Mouse (Mus musculus) MEL (cell line): Measurements from ENCODE around the gene Fosl2. TPM values are rescaled to one million over a fixed set of nuclear protein-coding genes. Genes with fewer than 3 reads are reported as not detected.
A peak's percentile ranks its signal among the peaks of the same experiment; 100 is the strongest.

Experiments
- DNase-seq: peaks from one replicate; pipeline ENCODE4 v3.0.0; 2011; ENCODE audit warnings: low read depth, low spot score
- H3K27ac ChIP-seq: 2 replicates; pipeline ENCODE4 v1.5.1; 2012; ENCODE audit warnings: low read depth, mild to moderate bottlenecking, control low read depth, low read length, moderate library complexity; ENCODE audit not compliant: control insufficient read depth
- H3K27me3 ChIP-seq, 2 experiments: fragments of 150-350 bp in 1 of 2; sonication (generic) in 1 of 2; 2 replicates each; pipeline ENCODE4 v1.6.1; 2012; ENCODE audit warnings: low read length in 2 of 2, mild to moderate bottlenecking in 2 of 2, improper control_type of control experiment in 1 of 2, moderate library complexity in 1 of 2; ENCODE audit not compliant: insufficient read depth in 2 of 2, control insufficient read depth in 1 of 2
- H3K36me3 ChIP-seq, 2 experiments: 2 replicates each; pipeline ENCODE4 v1.6.1; 2012 to 2014; ENCODE audit warnings: low read length in 2 of 2, improper control_type of control experiment in 1 of 2, inconsistent platforms in 1 of 2, mild to moderate bottlenecking in 1 of 2; ENCODE audit not compliant: insufficient read depth in 2 of 2, control insufficient read depth in 1 of 2
- H3K4me1 ChIP-seq, 2 experiments: fragments of 150-350 bp in 1 of 2; sonication (generic) in 1 of 2; 2 replicates each; pipeline ENCODE4 v1.6.1; 2012; ENCODE audit warnings: low read length in 2 of 2, improper control_type of control experiment in 1 of 2, mild to moderate bottlenecking in 1 of 2; ENCODE audit not compliant: insufficient read depth in 2 of 2, control insufficient read depth in 1 of 2
- H3K4me3 ChIP-seq, 2 experiments: fragments of 150-350 bp in 1 of 2; sonication (generic) in 1 of 2; 2 replicates each; pipeline ENCODE4 v1.5.1; 2012; ENCODE audit warnings: low read depth in 2 of 2, low read length in 2 of 2, mild to moderate bottlenecking in 2 of 2, moderate library complexity in 2 of 2, control low read depth in 1 of 2, improper control_type of control experiment in 1 of 2; ENCODE audit not compliant: control insufficient read depth in 1 of 2, insufficient read depth in 1 of 2
- H3K79me2 ChIP-seq: 2 replicates; pipeline ENCODE4 v1.6.1; 2012; ENCODE audit warnings: mild to moderate bottlenecking, low read length, moderate library complexity; ENCODE audit not compliant: control insufficient read depth, poor library complexity, insufficient read depth
- H3K9ac ChIP-seq: 2 replicates; pipeline ENCODE4 v1.6.1; 2012; ENCODE audit warnings: low read depth, mild to moderate bottlenecking, control low read depth, low read length, moderate library complexity; ENCODE audit not compliant: control insufficient read depth, poor library complexity, severe bottlenecking
- H3K9me3 ChIP-seq: fragments of 150-350 bp; sonication (generic); replicated peaks from 2 replicates; pipeline ENCODE4 v1.6.1; 2012; ENCODE audit warnings: mild to moderate bottlenecking, low read length, improper control_type of control experiment, moderate library complexity; ENCODE audit not compliant: insufficient read depth
- BHLHE40 ChIP-seq: IDR thresholded peaks from 2 replicates; pipeline ENCODE4 v1.6.1; 2012; ENCODE audit warnings: low read depth, mild to moderate bottlenecking, inconsistent platforms, low read length, improper control_type of control experiment, borderline replicate concordance
- CHD1 ChIP-seq: IDR thresholded peaks from 2 replicates; pipeline ENCODE4 v1.6.1; 2012; ENCODE audit warnings: low read depth, mild to moderate bottlenecking, inconsistent platforms, low read length, improper control_type of control experiment
- CHD2 ChIP-seq: IDR thresholded peaks from 2 replicates; pipeline ENCODE4 v1.6.1; 2011; ENCODE audit warnings: low read length, improper control_type of control experiment
- ETS1 ChIP-seq: IDR thresholded peaks from 2 replicates; pipeline ENCODE4 v1.6.1; 2012; ENCODE audit warnings: low read depth, mild to moderate bottlenecking, inconsistent platforms, low read length, improper control_type of control experiment, moderate library complexity
- GATA1 ChIP-seq: IDR thresholded peaks from 2 replicates; pipeline ENCODE4 v1.6.1; 2011; ENCODE audit warnings: low read depth, low read length, improper control_type of control experiment
- JUND ChIP-seq: IDR thresholded peaks from 2 replicates; pipeline ENCODE4 v1.6.1; 2011; ENCODE audit warnings: low read depth, mild to moderate bottlenecking, improper control_type of control experiment, low read length
- KAT2A ChIP-seq: conservative IDR thresholded peaks from 2 replicates; pipeline ENCODE4 v1.6.1; 2012; ENCODE audit warnings: low read depth, low read length, improper control_type of control experiment, inconsistent platforms
- MAFK ChIP-seq: IDR thresholded peaks from 2 replicates; pipeline ENCODE4 v1.6.1; 2011; ENCODE audit warnings: low read depth, mild to moderate bottlenecking, low read length, improper control_type of control experiment, borderline replicate concordance
- MAX ChIP-seq: IDR thresholded peaks from 2 replicates; pipeline ENCODE4 v1.6.1; 2011; ENCODE audit warnings: low read length, improper control_type of control experiment
- MEF2A ChIP-seq: IDR thresholded peaks from 2 replicates; pipeline ENCODE4 v1.6.1; 2014; ENCODE audit warnings: low read depth, mild to moderate bottlenecking, inconsistent platforms, low read length, improper control_type of control experiment; ENCODE audit not compliant: poor library complexity, insufficient replicate concordance, severe bottlenecking; ENCODE audit errors: extremely low read depth
- MYB ChIP-seq: IDR thresholded peaks from 2 replicates; pipeline ENCODE4 v1.6.1; 2011; ENCODE audit warnings: mild to moderate bottlenecking, low read depth, low read length, improper control_type of control experiment
- NELFE ChIP-seq: IDR thresholded peaks from 2 replicates; pipeline ENCODE4 v1.6.1; 2011; ENCODE audit warnings: low read depth, low read length, improper control_type of control experiment
- POLR2A ChIP-seq, 2 experiments: IDR thresholded peaks; 2 replicates each; pipeline ENCODE4 v1.6.1; 2011 to 2012; ENCODE audit warnings: low read length in 2 of 2, mild to moderate bottlenecking in 2 of 2, control low read depth in 1 of 2, improper control_type of control experiment in 1 of 2, low read depth in 1 of 2, moderate library complexity in 1 of 2; ENCODE audit not compliant: control insufficient read depth in 1 of 2, insufficient read depth in 1 of 2, poor library complexity in 1 of 2
- POLR2AphosphoS5 ChIP-seq: IDR thresholded peaks from 2 replicates; pipeline ENCODE4 v1.6.1; 2012; ENCODE audit warnings: low read depth, borderline replicate concordance, mild to moderate bottlenecking, inconsistent platforms, low read length, moderate library complexity, mixed read lengths
- SIN3A ChIP-seq: IDR thresholded peaks from 2 replicates; pipeline ENCODE4 v1.6.1; 2012; ENCODE audit warnings: low read length, improper control_type of control experiment, inconsistent platforms
- SMC3 ChIP-seq: IDR thresholded peaks from 2 replicates; pipeline ENCODE4 v1.6.1; 2011; ENCODE audit warnings: low read depth, low read length, improper control_type of control experiment
- TAL1 ChIP-seq: IDR thresholded peaks from 2 replicates; pipeline ENCODE4 v1.6.1; 2012; ENCODE audit warnings: mild to moderate bottlenecking, inconsistent platforms, low read length, moderate library complexity, mixed read lengths
- TCF12 ChIP-seq: IDR thresholded peaks from 2 replicates; pipeline ENCODE4 v1.6.1; 2014; ENCODE audit warnings: low read depth, mild to moderate bottlenecking, inconsistent platforms, low read length, improper control_type of control experiment, moderate library complexity
- UBTF ChIP-seq: IDR thresholded peaks from 2 replicates; pipeline ENCODE4 v1.6.1; 2012; ENCODE audit warnings: low read depth, mild to moderate bottlenecking, inconsistent platforms, low read length, improper control_type of control experiment, moderate library complexity, borderline replicate concordance; ENCODE audit not compliant: insufficient read depth
- USF1 ChIP-seq: IDR thresholded peaks from 2 replicates; pipeline ENCODE4 v1.6.1; 2014; ENCODE audit warnings: low read depth, mild to moderate bottlenecking, inconsistent platforms, low read length, improper control_type of control experiment, moderate library complexity
- USF2 ChIP-seq, 2 experiments: IDR thresholded peaks; 2 replicates each; pipeline ENCODE4 v1.6.1; 2011 to 2012; ENCODE audit warnings: improper control_type of control experiment in 2 of 2, low read length in 2 of 2, borderline replicate concordance in 1 of 2, inconsistent platforms in 1 of 2, low read depth in 1 of 2, mild to moderate bottlenecking in 1 of 2; ENCODE audit not compliant: insufficient read depth in 1 of 2
- ZC3H11A ChIP-seq: IDR thresholded peaks from 2 replicates; pipeline ENCODE4 v1.6.1; 2012; ENCODE audit warnings: low read depth, mild to moderate bottlenecking, inconsistent platforms, low read length, improper control_type of control experiment
- ZKSCAN1 ChIP-seq: IDR thresholded peaks from 2 replicates; pipeline ENCODE4 v1.6.1; 2012; ENCODE audit warnings: low read depth, mild to moderate bottlenecking, inconsistent platforms, low read length, improper control_type of control experiment, moderate library complexity
- polyA plus RNA-seq, 2 experiments: library from polyadenylated mRNA; stranded (reverse) in 1 of 2; unstranded in 1 of 2; fragments of >175 nt in 1 of 2; fragments of >200 nt in 1 of 2; gene quantifications; 2 replicates each; pipeline versions ENCODE4 v1.2.1 to v1.2.4; 2012; ENCODE audit warnings: low replicate concordance in 2 of 2, low read depth in 1 of 2; ENCODE audit not compliant: insufficient read length in 2 of 2, insufficient read depth in 1 of 2, missing spikeins in 1 of 2
- total RNA-seq: library from RNA; depleted of rRNA; stranded (reverse); fragments of 300-350 nt; gene quantifications from 2 replicates; pipeline ENCODE4 v1.2.3, GENCODE M21; 2012

Gene Fosl2
- total and polyA plus RNA-seq, 3 experiments: 3.3 to 22.1 (median 12.0) TPM

- 0 out of 2 replicates have a peak, but pooled peaks have one; percentile 21 for TF ChIP-seq GATA1
- no peak for TF ChIP-seq KAT2A
- Histone ChIP-seq H3K27me3 (peaks cover 0 to 7% of the 10 kb centered on the region in 2 experiments; a peak in 3 of 4 replicates), H3K9me3 (no peaks in the 10 kb centered on the region), H3K27ac (no peak overlapping the region), H3K9ac (no peak overlapping the region), H3K36me3 (no peaks in the 10 kb centered on the region), H3K79me2 (no peaks in the 10 kb centered on the region), H3K4me3 (no peak overlapping the region), H3K4me1 (peaks cover 0 to 8% of the 10 kb centered on the region in 2 experiments; a peak in 1 of 4 replicates)
- DNase-seq: peak; percentile 44
Measured at GRCm38 (mm10) chr5:32122363-32122762, 13.2 kb upstream of the Fosl2 start.

- Histone ChIP-seq H3K9ac (no peak overlapping the region), H3K4me1 (peaks cover 0 to 8% of the 10 kb centered on the region in 2 experiments; a peak in 1 of 4 replicates)
Measured at GRCm38 (mm10) chr5:32124957-32125356, 10.6 kb upstream of the Fosl2 start.

GRCm38 (mm10) chr5:32127226-32127625 lies 8.4 kb upstream of the Fosl2 start:
- TF ChIP-seq POLR2A (IDR thresholded peaks at IDR 0.05; ENCODE audit: control insufficient read depth in 1 of 2, insufficient read depth in 1 of 2, low read depth in 1 of 2, low read length in 2 of 2, poor library complexity in 1 of 2) (no peak), CHD2 (no peak), ZKSCAN1 (no peak), MYB (no peak), USF2 (IDR thresholded peaks at IDR 0.05; ENCODE audit: borderline replicate concordance in 1 of 2, insufficient read depth in 1 of 2, low read depth in 1 of 2, low read length in 2 of 2) (no peak), ETS1 (no peak), UBTF (no peak), TCF12 (no peak), SMC3 (no peak), TAL1 (no peak), NELFE (no peak), POLR2AphosphoS5 (no peak), JUND (no peak), USF1 (no peak), MAX (no peak), SIN3A (no peak), CHD1 (no peak), ZC3H11A (no peak)
- H3K36me3 ChIP-seq: no peaks in the 10 kb centered on the region
- H3K79me2 ChIP-seq: no peaks in the 10 kb centered on the region
- no peak overlapping the region for H3K4me3 ChIP-seq
- no peak overlapping the region for H3K9ac ChIP-seq
- no peaks in the 10 kb centered on the region for H3K9me3 ChIP-seq
- peaks cover 0 to 5% of the 10 kb centered on the region in 2 experiments; a peak in 1 of 4 replicates for H3K4me1 ChIP-seq
- no peak overlapping the region for H3K27ac ChIP-seq
- DNase-seq: no peak
- H3K27me3 ChIP-seq: peaks cover 0 to 3% of the 10 kb centered on the region in 2 experiments; a peak in 1 of 4 replicates

More at GRCm38 (mm10) chr5:32124957-32125356, 10.6 kb upstream of the Fosl2 start:
- Histone ChIP-seq H3K9me3 (no peaks in the 10 kb centered on the region), H3K4me3 (no peak overlapping the region), H3K36me3 (no peaks in the 10 kb centered on the region), H3K79me2 (no peaks in the 10 kb centered on the region), H3K27ac (no peak overlapping the region), H3K27me3 (peaks cover 0 to 3% of the 10 kb centered on the region in 2 experiments; a peak in 1 of 4 replicates)
- TF ChIP-seq BHLHE40 (no peak), MAFK (no peak), ETS1 (no peak), MEF2A (no peak)
- no peak for DNase-seq
